Comparison of ENCODE assay signal across 9 mouse cellular contexts in genomic region chr2:164455421-164456190, GRCm38 (mm10). TPM values are rescaled to one million over a fixed set of nuclear protein-coding genes. Genes with fewer than 3 reads are reported as not detected.
DNase-seq lines count a peak whose midpoint lies in the region; ATAC-seq and TF ChIP-seq lines count a peak whose summit lies in the region.
"Had no signal": no experiment of that assay in that cellular context is flagged by ENCODE, and none has a peak within 500 bp of the region (broad histone marks: within the 10 kb centered on the region; RNA-seq: fewer than 3 reads in every experiment).

No protein-coding gene starts in this region.

- no peaks in the 10 kb centered on the region for H3K9me3 ChIP-seq in liver, embryonic 11.5 days (ENCODE audit: control insufficient read depth, low read length)

- H3K27ac ChIP-seq in liver, adult 2 months (replicated peaks; ENCODE audit: insufficient read depth, low read depth, low read length) = peak overlapping the region; percentile 99
- H3K27ac ChIP-seq in liver, embryonic 11.5 days (ENCODE audit: low read depth, low read length) = no peak overlapping the region

- H3K79me2 ChIP-seq in liver, adult 2 months (ENCODE audit: control insufficient read depth, insufficient read depth, low read length) = no peaks in the 10 kb centered on the region

- H3K4me2 ChIP-seq in liver, embryonic 11.5 days = no peak overlapping the region

- peaks cover 24% of the 10 kb centered on the region for H3K4me1 ChIP-seq in liver, adult 2 months (ENCODE audit: control insufficient read depth, insufficient read depth, low read length)
- peaks cover 11% of the 10 kb centered on the region; the same call in 1 of the 2 replicates for H3K4me1 ChIP-seq in liver, embryonic 11.5 days (replicated peaks; ENCODE audit: control insufficient read depth, insufficient read depth, low read length)

- no peak for TF ChIP-seq CTCF in liver, adult 2 months (IDR thresholded peaks at IDR 0.05; ENCODE audit: low read depth, low read length)

- no peaks in the 10 kb centered on the region for H3K36me3 ChIP-seq in liver, adult 2 months (ENCODE audit: control insufficient read depth, insufficient read depth, low read length)
- H3K36me3 ChIP-seq in liver, embryonic 11.5 days (ENCODE audit: control insufficient read depth, insufficient read depth, low read length) = no peaks in the 10 kb centered on the region

- H3K4me3 ChIP-seq in liver, adult 2 months (ENCODE audit: insufficient read depth, low read depth, low read length) = peak overlapping the region; percentile 17; the same call in 1 of the 2 replicates
- H3K4me3 ChIP-seq in liver, embryonic 11.5 days (ENCODE audit: low read depth, low read length) = no peak overlapping the region

- intact Hi-C loops in gastrocnemius, postnatal 14 days (cut with DNase I; ENCODE audit: low total_unique reads) = no loop called here
- intact Hi-C loops in left cerebral cortex, postnatal 14 days (cut with DNase I) = loop anchor here (2.0 to 10.0 kb wide), 2 partner anchors 39 to 109 kb away; partner anchors contain the start of gene Wfdc2

- TF ChIP-seq POLR2A in liver, adult 2 months (IDR thresholded peaks at IDR 0.05; ENCODE audit: extremely low read depth, insufficient read depth, low read length) = no peak

- ATAC-seq in liver, embryonic 11.5 days (replicated peaks; ENCODE audit: low FRiP score) = no peak

- peak; percentile 85 for DNase-seq in liver, adult 2 months (ENCODE audit: extremely low read depth, low read depth, low spot score)
- DNase-seq in liver, embryonic 11.5 days (ENCODE audit: low spot score) = no peak
- peak; percentile 60 for DNase-seq in gastrocnemius, postnatal 14 days
- DNase-seq in kidney, postnatal 14 days = peak; percentile 66
- DNase-seq in testis, postnatal 10 days (ENCODE audit: low spot score) = peak; percentile 69
- no peak for DNase-seq in left cerebral cortex, postnatal 14 days (ENCODE audit: low spot score in 2 of 2)
- no peak for DNase-seq in right cerebral cortex, adult 18-20 months
- no peak for DNase-seq in ovary, postnatal 10 days (ENCODE audit: low spot score)

- WGBS in liver, adult 2 months = 26% methylated on average over 6 of the region's 6 CpGs
- 76% methylated on average over 6 of the region's 6 CpGs for WGBS in liver, embryonic 11.5 days

- no peaks in the 10 kb centered on the region for H3K27me3 ChIP-seq in liver, adult 2 months (ENCODE audit: control insufficient read depth, insufficient read depth, low read length)
- no peaks in the 10 kb centered on the region; the same call in 1 of the 2 replicates for H3K27me3 ChIP-seq in liver, embryonic 11.5 days (replicated peaks; ENCODE audit: control insufficient read depth, insufficient read depth, low read length)

- H3K9ac ChIP-seq in liver, adult 2 months (ENCODE audit: low read depth, low read length) = peak overlapping the region; percentile 34
- H3K9ac ChIP-seq in liver, embryonic 11.5 days (ENCODE audit: low read depth, low read length) = no peak overlapping the region

RNA-seq across cellular contexts. Expression of gene Sys1, which starts 1.2 kb away (rescaled TPM):
- total RNA-seq in liver, adult 2 months (2014; rRNA removed) = 33.7 and 40.9 TPM in 2 replicates
- polyA plus RNA-seq in liver, adult 2 months (2012; rRNA removed) = 145 and 157 TPM in 2 replicates
- 49.1 and 52.8 TPM in 2 replicates for polyA plus RNA-seq in liver, embryonic 11.5 days (2014; fragmentation: Nextera tagmentation; extraction: Ambion mirVana)
- 10 to 100 TPM; 15.0 to 15.6 TPM for total RNA-seq in gastrocnemius, postnatal 14 days (2021)
- total RNA-seq in left cerebral cortex, postnatal 14 days (2021) = 10 to 100 TPM; 38.0 to 44.4 TPM

RNA-seq across cellular contexts. Expression of gene Gm20458, which starts 5.2 kb away (rescaled TPM):
- 0.46 TPM in 1 of 2 replicates, not detected in the other for total RNA-seq in liver, adult 2 months (2014; rRNA removed)
- polyA plus RNA-seq in liver, adult 2 months (2012; rRNA removed) = 11.7 and 14.2 TPM in 2 replicates
- 4.4 and 7.4 TPM in 2 replicates for polyA plus RNA-seq in liver, embryonic 11.5 days (2014; fragmentation: Nextera tagmentation; extraction: Ambion mirVana)
- total RNA-seq in gastrocnemius, postnatal 14 days (2021) = 1 to 10 TPM in 1 of 2 experiments, under 1 TPM in 1; 0.62 to 2.6 TPM
- 10 to 100 TPM in 1 of 2 experiments, 1 to 10 TPM in 1; 1.9 to 12.2 TPM for total RNA-seq in left cerebral cortex, postnatal 14 days (2021)
- total RNA-seq: neutrophil, adult 5-6 weeks had no signal

RNA-seq across cellular contexts. Expression of gene Sdc4, which starts 11.9 kb away (rescaled TPM):
- total RNA-seq in liver, adult 2 months (2014; rRNA removed) = 511 and 573 TPM in 2 replicates
- polyA plus RNA-seq in liver, adult 2 months (2012; rRNA removed) = 178 and 182 TPM in 2 replicates
- 38.9 and 39.2 TPM in 2 replicates for polyA plus RNA-seq in liver, embryonic 11.5 days (2014; fragmentation: Nextera tagmentation; extraction: Ambion mirVana)
- total RNA-seq in gastrocnemius, postnatal 14 days (2021) = 10 to 100 TPM; 45.1 to 72.6 TPM
- total RNA-seq in left cerebral cortex, postnatal 14 days (2021) = 10 to 100 TPM; 60.0 to 79.0 TPM

RNA-seq across cellular contexts. Expression of gene Trp53tg5, which starts 17.9 kb away (rescaled TPM):
- not detected in 2 replicates for total RNA-seq in liver, adult 2 months (2014; rRNA removed)
- polyA plus RNA-seq in liver, adult 2 months (2012; rRNA removed) = not detected in 2 replicates
- polyA plus RNA-seq in liver, embryonic 11.5 days (2014; fragmentation: Nextera tagmentation; extraction: Ambion mirVana) = not detected in 2 replicates
- not detected for total RNA-seq in gastrocnemius, postnatal 14 days (2021)
- not detected for total RNA-seq in left cerebral cortex, postnatal 14 days (2021)
- total RNA-seq: neutrophil, adult 5-6 weeks had no signal

RNA-seq across cellular contexts. Expression of gene Dbndd2, which starts 30.3 kb away (rescaled TPM):
- 8.1 and 10.1 TPM in 2 replicates for total RNA-seq in liver, adult 2 months (2014; rRNA removed)
- 7.6 and 9.5 TPM in 2 replicates for polyA plus RNA-seq in liver, adult 2 months (2012; rRNA removed)
- polyA plus RNA-seq in liver, embryonic 11.5 days (2014; fragmentation: Nextera tagmentation; extraction: Ambion mirVana) = 2.1 TPM in 2 replicates
- 10 to 100 TPM; 14.6 to 20.6 TPM for total RNA-seq in gastrocnemius, postnatal 14 days (2021)
- total RNA-seq in left cerebral cortex, postnatal 14 days (2021) = 100 to 1,000 TPM; 112 to 116 TPM

Comparison
In these comparisons a context has a peak if more than half of its experiments do, and no peak if none do; other contexts are left out.
1. DNase-seq: peak in liver, adult 2 months (single experiment), gastrocnemius, postnatal 14 days (single experiment), kidney, postnatal 14 days (single experiment) and testis, postnatal 10 days (single experiment); none in liver, embryonic 11.5 days (single experiment), left cerebral cortex, postnatal 14 days (0 of 2), right cerebral cortex, adult 18-20 months (single experiment) and ovary, postnatal 10 days (single experiment).